Mouse (Mus musculus): ENCODE data around the gene Capn2.
A peak's percentile ranks its signal among the peaks of the same experiment; 100 is the strongest.

The Capn2 gene

DNA sequence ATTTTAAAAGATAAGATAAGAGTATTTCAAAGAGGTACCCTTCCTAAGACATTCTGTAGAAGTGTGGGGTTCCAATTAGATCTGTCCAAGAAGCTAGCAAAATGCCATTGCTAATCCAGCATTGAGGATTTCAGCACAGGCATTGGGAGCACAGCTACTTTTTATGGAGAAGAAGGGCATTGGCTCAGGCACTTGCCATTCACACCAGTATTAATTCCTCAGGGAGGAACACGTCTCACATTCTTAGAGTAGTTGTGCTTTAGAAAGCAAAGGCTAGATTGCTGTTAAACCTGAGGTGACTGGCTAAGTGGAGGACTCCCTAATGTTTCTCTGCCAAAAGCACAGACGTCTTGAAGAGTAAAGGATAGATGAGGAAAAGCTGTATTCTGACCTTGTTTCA is 91.0 kb downstream of the Capn2 start:
- ATAC-seq (ENCODE audit: insufficient number of reproducible peaks, low FRiP score, low TSS enrichment) = no peak

- peak; percentile 54 for ATAC-seq (ENCODE audit: insufficient number of reproducible peaks, low FRiP score, low TSS enrichment)
These were observed 92.2 kb downstream of the Capn2 start for GRCm38 (mm10) chr1:182425176-182425575.

DNA sequence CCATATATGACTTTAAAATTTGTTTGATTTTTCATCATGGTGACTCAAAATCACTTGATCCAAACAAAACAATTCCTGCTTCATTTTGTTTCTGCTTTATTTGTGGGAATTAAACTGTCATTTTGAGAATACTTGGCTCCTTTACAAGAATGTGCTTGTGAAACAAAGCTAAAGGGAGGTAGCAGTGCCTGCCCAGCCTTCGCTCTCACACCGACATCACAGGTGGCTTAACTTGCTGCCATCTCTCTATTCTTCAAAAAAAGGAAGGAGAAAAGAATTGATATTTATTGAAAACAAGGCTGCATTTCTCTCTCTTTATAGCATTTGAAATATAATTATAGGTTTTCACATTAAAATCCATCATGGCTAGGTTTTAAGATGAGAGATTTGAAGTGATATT is 93.1 kb downstream of the Capn2 start:
- ATAC-seq (ENCODE audit: insufficient number of reproducible peaks, low FRiP score, low TSS enrichment) = no peak

DNA sequence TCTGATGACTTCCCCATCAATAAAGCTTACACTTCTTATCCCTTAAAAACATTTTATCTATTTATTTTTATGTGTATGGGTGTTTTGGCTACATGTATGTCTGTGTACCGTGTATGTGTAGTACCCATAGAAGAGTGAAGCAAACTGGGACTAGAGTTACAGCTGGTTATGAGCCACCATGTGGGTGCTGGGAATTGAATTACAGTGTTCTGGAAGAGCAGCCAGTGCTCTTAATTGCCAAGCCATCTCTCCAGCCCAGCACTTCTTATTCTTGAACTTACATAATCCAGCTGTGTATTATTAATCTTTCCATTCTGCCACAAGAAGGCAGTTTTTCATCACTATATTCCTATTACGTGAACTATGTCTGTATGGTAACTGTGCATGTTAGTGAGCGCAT is 97.9 kb downstream of the Capn2 start:
- no peak for ATAC-seq (ENCODE audit: insufficient number of reproducible peaks, low FRiP score, low TSS enrichment)

Measured in cerebellum, adult (tissue).